Mouse (Mus musculus) megakaryocyte, embryonic 14.5 days (primary cell): ENCODE measurements around the gene Recql.

Experiments
- FLI1 ChIP-seq: IDR thresholded peaks from 2 replicates; pipeline ENCODE4 v1.6.1; 2012; ENCODE audit warnings: low read length, inconsistent platforms, mixed read lengths
- GATA1 ChIP-seq: IDR thresholded peaks from 3 replicates; pipeline ENCODE4 v1.6.1; 2012; ENCODE audit warnings: mixed read lengths, low read length, inconsistent platforms, borderline replicate concordance

- TF ChIP-seq GATA1 (no peak), FLI1 (no peak)
These were observed 43.3 kb downstream of the Recql start for GRCm38 (mm10) chr6:142343561-142343960.
